Mouse (Mus musculus): ENCODE measurements around the gene Fcer1a.
"Not testable (repeated sequence)": the region's sequence is repeated elsewhere in the genome, so short reads cannot be mapped to it uniquely, and the experiment has no call there.

Fcer1a gene

GRCm38 (mm10) chr1:173227081-173227480 lies at the start of gene Fcer1a:
Fcer1a (minus strand) TSS chr1:173227214.
- no peak for DNase-seq (ENCODE audit: extremely low spot score, low read depth, low spot score)

DNA sequence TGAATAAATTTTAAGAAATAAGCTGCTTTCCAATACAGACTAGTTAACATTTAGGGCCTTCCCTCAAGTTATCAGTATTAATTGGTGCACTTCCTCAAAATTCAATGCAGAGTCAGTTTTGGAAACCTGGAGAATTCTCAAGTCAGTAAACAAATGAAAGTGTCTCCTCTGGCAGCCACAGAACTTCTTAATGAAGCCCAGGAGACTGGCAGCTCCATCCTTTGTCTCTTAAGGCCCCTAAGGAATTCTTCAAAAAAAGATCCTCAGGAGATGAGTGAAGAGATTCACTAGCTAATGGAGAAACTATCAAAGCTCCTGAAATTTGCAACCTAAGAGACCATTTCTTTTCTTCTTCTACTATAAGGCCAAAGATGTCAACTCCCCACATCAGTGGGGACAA lies 38.7 kb upstream of the Fcer1a start, which contains the start of gene Olfr418:
Gene Olfr418, plus strand, starts transcription at position 301 of the 400 bp plus-strand sequence.
- no peak for DNase-seq (ENCODE audit: extremely low spot score, low read depth, low spot score)

- DNase-seq (ENCODE audit: extremely low spot score, low read depth, low spot score) = no peak
Measured at GRCm38 (mm10) chr1:173249888-173250287, 22.9 kb upstream of the Fcer1a start.

DNA sequence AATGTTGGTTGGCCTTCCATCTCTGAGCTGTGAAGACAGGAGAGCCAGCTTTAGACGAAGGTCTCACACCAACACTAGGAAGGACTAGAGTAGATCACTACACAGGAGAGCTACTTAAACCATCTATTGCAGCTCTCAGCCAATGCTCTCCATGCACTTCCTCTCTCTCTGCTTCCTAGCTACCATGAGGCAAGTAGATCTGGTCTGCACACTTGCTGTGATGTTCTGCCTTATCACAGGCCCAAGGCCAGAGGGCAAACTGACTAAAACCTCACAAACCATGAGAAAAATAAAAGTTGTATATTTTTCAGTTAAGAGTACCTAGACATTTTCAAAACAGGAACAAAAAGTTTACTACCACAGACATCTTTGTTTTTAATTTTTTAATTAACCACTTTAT lies 10.0 kb upstream of the Fcer1a start:
- DNase-seq (ENCODE audit: extremely low spot score, low read depth, low spot score) = not testable (repeated sequence)

GRCm38 (mm10) chr1:173216481-173216880 lies 10.5 kb downstream of the Fcer1a start:
- no peak for DNase-seq (ENCODE audit: extremely low spot score, low read depth, low spot score)

DNA sequence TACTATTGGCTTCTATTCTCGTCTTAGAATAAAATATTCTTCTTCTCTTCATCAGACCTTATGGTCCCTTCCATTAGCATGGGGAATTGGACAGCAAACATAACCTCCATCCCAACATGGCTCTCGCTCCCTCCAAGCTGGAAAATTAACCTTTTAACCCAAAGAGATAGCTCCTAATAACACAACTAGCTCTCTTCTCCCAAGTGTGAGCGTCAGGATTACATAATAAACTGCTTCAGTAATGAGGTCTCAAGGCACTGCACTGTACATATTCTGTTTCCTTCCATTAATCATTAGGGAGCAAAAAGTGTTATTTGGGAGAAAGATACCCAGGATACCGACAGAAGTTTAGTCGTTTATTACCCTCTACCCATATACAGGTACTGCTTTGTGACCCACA lies 14.9 kb downstream of the Fcer1a start, which contains the start of gene Olfr1404:
Gene Olfr1404, plus strand, starts transcription at position 301 of the 400 bp plus-strand sequence.
- no peak for DNase-seq (ENCODE audit: extremely low spot score, low read depth, low spot score)

- DNase-seq (ENCODE audit: extremely low spot score, low read depth, low spot score) = no peak
Measured at GRCm38 (mm10) chr1:173197508-173197907, 29.5 kb downstream of the Fcer1a start, which contains the start of gene Olfr218. Olfr218 (plus strand) TSS chr1:173197808.

- DNase-seq (ENCODE audit: extremely low spot score, low read depth, low spot score) = no peak
Measured at GRCm38 (mm10) chr1:173196359-173196758, 30.7 kb downstream of the Fcer1a start.

DNA sequence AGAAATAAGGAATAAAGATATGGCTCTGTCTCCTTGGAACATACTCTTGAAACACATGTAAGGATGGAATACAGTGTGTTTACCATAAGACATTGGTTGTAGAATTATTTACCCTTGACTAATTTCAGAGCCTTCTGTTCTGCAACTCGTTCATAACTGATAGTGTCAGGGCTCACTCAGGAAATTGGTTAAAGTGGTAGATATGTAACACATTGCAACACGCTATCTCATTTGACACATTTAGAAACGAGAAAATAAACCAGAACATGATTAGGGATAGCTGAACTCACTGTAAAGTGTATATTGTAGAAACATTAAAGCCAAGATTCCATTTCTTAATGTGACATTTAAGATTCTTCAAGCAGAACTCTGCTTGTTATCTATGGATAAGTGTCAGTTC lies 35.0 kb downstream of the Fcer1a start:
- DNase-seq (ENCODE audit: extremely low spot score, low read depth, low spot score) = no peak

DNA sequence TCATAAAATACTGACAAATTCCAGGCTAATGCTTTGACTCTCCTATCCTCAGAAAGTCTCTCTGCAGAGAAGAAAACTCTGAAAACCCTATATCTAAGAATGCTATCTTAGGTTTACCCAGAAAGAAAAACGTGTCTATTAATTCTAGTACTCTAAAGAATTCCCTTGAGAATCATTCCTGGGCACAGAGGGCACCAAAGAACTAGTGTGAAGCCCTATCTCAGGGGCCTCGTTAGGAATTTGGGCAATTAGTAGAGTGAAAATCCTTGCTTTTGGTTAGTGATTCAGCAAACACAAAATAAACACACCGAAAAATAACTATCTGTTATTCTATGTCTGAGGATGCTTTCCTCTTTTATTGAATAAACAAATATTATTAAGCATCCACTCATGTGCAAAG lies 36.5 kb downstream of the Fcer1a start, which contains the start of gene Olfr1406:
Gene Olfr1406, minus strand, starts transcription at position 101 of the 400 bp plus-strand sequence.
- no peak for DNase-seq (ENCODE audit: extremely low spot score, low read depth, low spot score)

GRCm38 (mm10) chr1:173174154-173174842 lies 52.7 kb downstream of the Fcer1a start:
- DNase-seq (ENCODE audit: extremely low spot score, low read depth, low spot score) = no peak

All from hindlimb bud, embryonic 11.5 days (tissue).